Mouse (Mus musculus) gastrocnemius, postnatal 14 days (tissue): ENCODE results near the gene Olfr1206. TPM values are rescaled to one million over a fixed set of nuclear protein-coding genes. Genes with fewer than 3 reads are reported as not detected.

Experiments
- DNase-seq: peaks from one replicate; pipeline ENCODE4 v3.0.0; 2021; ENCODE audit warnings: mixed read lengths
- intact Hi-C: fragments of 180-260 bp; cut with DNase I; formaldehyde crosslinking; loops from one replicate; pipeline ENCODE4 v1.15.1; 2025; ENCODE audit warnings: low total_unique reads
- long read RNA-seq, 2 experiments: library from polyadenylated mRNA; stranded (forward); transcript quantifications; one replicate each; pipeline ENCODE4 v2.0.0; 2021
- total RNA-seq, 2 experiments: library from RNA; stranded (reverse); gene quantifications; 2 replicates each; pipeline ENCODE4 v1.2.3; 2021

The Olfr1206 gene
- total RNA-seq = not detected
- long read RNA-seq, experiment 1 = 0 reads
- long read RNA-seq, experiment 2 = 0 reads

GRCm38 (mm10) chr2:88862931-88863330 is at the start of gene Olfr1206:
Gene Olfr1206, plus strand, starts transcription at chr2:88863231.
- no peak for DNase-seq
- intact Hi-C loops = no loop called here

GRCm38 (mm10) chr2:88814196-88814595 is 48.8 kb upstream of the Olfr1206 start, which contains the start of gene Olfr1202:
Gene Olfr1202, plus strand, starts transcription at chr2:88814496.
- intact Hi-C loops = no loop called here
- DNase-seq = no peak

GRCm38 (mm10) chr2:88829437-88829836 is 33.6 kb upstream of the Olfr1206 start, which contains the start of gene Olfr1205:
Gene Olfr1205, plus strand, starts transcription at chr2:88829737.
- intact Hi-C loops = no loop called here
- no peak for DNase-seq

- intact Hi-C loops = no loop called here
- DNase-seq = no peak
Observed at GRCm38 (mm10) chr2:88838477-88838876, 24.6 kb upstream of the Olfr1206 start.

GRCm38 (mm10) chr2:88848992-88849391 is 14.0 kb upstream of the Olfr1206 start, which contains the start of gene Olfr1204:
Gene Olfr1204, plus strand, starts transcription at chr2:88849292.
- intact Hi-C loops = no loop called here
- no peak for DNase-seq

GRCm38 (mm10) chr2:88902211-88902610 is 39.2 kb downstream of the Olfr1206 start, which contains the start of gene Olfr1208:
Gene Olfr1208, minus strand, starts transcription at chr2:88902311.
- intact Hi-C loops = no loop called here
- DNase-seq = no peak

- no peak for DNase-seq
- intact Hi-C loops = no loop called here
Observed at GRCm38 (mm10) chr2:88915057-88915456, 52.0 kb downstream of the Olfr1206 start, which contains the start of gene Olfr1209. Gene Olfr1209, minus strand, starts transcription at chr2:88915157.

Other genes with a start within 250 kb of the Olfr1206 start
- under 1 TPM in 1 of 2 experiments, not detected in 1; 0.04 TPM for gene Olfr1191-ps1, start 222.7 kb upstream of the Olfr1206 start, total RNA-seq
- gene Olfr1192-ps1, start 214.7 kb upstream of the Olfr1206 start, total RNA-seq = not detected
- not detected for gene Olfr1193, start 187.6 kb upstream of the Olfr1206 start, total RNA-seq
- not detected for gene Olfr1195, start 174.0 kb upstream of the Olfr1206 start, total RNA-seq
- not detected for gene Olfr1196, start 158.6 kb upstream of the Olfr1206 start, total RNA-seq
- not detected for gene Olfr1197, start 130.9 kb upstream of the Olfr1206 start, total RNA-seq
- gene Olfr1198, start 111.9 kb upstream of the Olfr1206 start, total RNA-seq = not detected
- not detected for gene Olfr1199, start 102.8 kb upstream of the Olfr1206 start, total RNA-seq
- not detected for gene Olfr1200, start 92.7 kb upstream of the Olfr1206 start, total RNA-seq
- not detected for gene Olfr1201, start 70.2 kb upstream of the Olfr1206 start, total RNA-seq
- not detected for gene Olfr1202, start 48.7 kb upstream of the Olfr1206 start, total RNA-seq
- gene Olfr1205, start 33.5 kb upstream of the Olfr1206 start, total RNA-seq = not detected
- not detected for gene Olfr1204, start 13.9 kb upstream of the Olfr1206 start, total RNA-seq
- not detected for gene Olfr1208, start 39.1 kb downstream of the Olfr1206 start, total RNA-seq
- gene Olfr1209, start 51.9 kb downstream of the Olfr1206 start, total RNA-seq = not detected
- not detected for gene Olfr1211, start 74.9 kb downstream of the Olfr1206 start, total RNA-seq
- gene Olfr1212, start 90.7 kb downstream of the Olfr1206 start, total RNA-seq = not detected
- not detected for gene Gm13762, start 117.0 kb downstream of the Olfr1206 start, total RNA-seq
- gene Olfr1214, start 129.4 kb downstream of the Olfr1206 start, total RNA-seq = not detected
- not detected for gene Olfr1215, start 143.7 kb downstream of the Olfr1206 start, total RNA-seq
- not detected for gene Olfr1216, start 155.1 kb downstream of the Olfr1206 start, total RNA-seq
- not detected for gene Olfr1217, start 168.8 kb downstream of the Olfr1206 start, total RNA-seq
- not detected for gene Olfr1218, start 198.0 kb downstream of the Olfr1206 start, total RNA-seq
- gene Olfr1219, start 220.3 kb downstream of the Olfr1206 start, total RNA-seq = not detected
- not detected for gene Olfr1220, start 243.6 kb downstream of the Olfr1206 start, total RNA-seq